Mouse (Mus musculus): Measurements from ENCODE around the gene Gabbr2.

- no peak for TF ChIP-seq GATA1 (IDR thresholded peaks at IDR 0.05; ENCODE audit: borderline replicate concordance, low read length)
- TF ChIP-seq FLI1 (IDR thresholded peaks at IDR 0.05; ENCODE audit: low read length) = no peak
These were observed 271.6 kb downstream of the Gabbr2 start for GRCm38 (mm10) chr4:46720070-46720469.

All from megakaryocyte, embryonic 14.5 days (primary cell).